Mouse (Mus musculus): ENCODE data around the gene Furin. TPM values are rescaled to one million over a fixed set of nuclear protein-coding genes. Genes with fewer than 3 reads are reported as not detected.
A peak's percentile ranks its signal among the peaks of the same experiment; 100 is the strongest.

Furin gene
- polyA plus RNA-seq, 1 experiment: 56.4 TPM

- peaks cover 63% of the 10 kb centered on the region for H3K4me1 ChIP-seq (replicated peaks; ENCODE audit: control insufficient read depth, insufficient read depth, low read length)
- no peaks in the 10 kb centered on the region for H3K27me3 ChIP-seq (ENCODE audit: control insufficient read depth, insufficient read depth, low read length)
- peak; percentile 56 for DNase-seq
- TF ChIP-seq POLR2A (IDR thresholded peaks at IDR 0.05; ENCODE audit: control insufficient read depth, extremely low read depth, insufficient read depth, low read length, poor library complexity): no peak
- no peak for TF ChIP-seq CTCF (IDR thresholded peaks at IDR 0.05; ENCODE audit: borderline replicate concordance, control insufficient read depth, extremely low read depth, insufficient read depth, low read length, poor library complexity)
- 27% methylated on average over 2 of the region's 2 CpGs for WGBS
- H3K27ac ChIP-seq (ENCODE audit: control insufficient read depth, insufficient read depth, low read length): peak overlapping the region; percentile 70; the same call in 1 of the 2 replicates
- H3K4me3 ChIP-seq (ENCODE audit: control insufficient read depth, insufficient read depth, low read length): no peak overlapping the region
- H3K36me3 ChIP-seq (ENCODE audit: control insufficient read depth, insufficient read depth, low read length): peaks cover 4% of the 10 kb centered on the region; the same call in 1 of the 2 replicates
These were observed 32.6 kb downstream of the Furin start for GRCm38 (mm10) chr7:80372667-80373066.

GRCm38 (mm10) chr7:80372166-80372565, 33.1 kb downstream of the Furin start:
- TF ChIP-seq POLR2A (IDR thresholded peaks at IDR 0.05; ENCODE audit: control insufficient read depth, extremely low read depth, insufficient read depth, low read length, poor library complexity) (no peak), CTCF (IDR thresholded peaks at IDR 0.05; ENCODE audit: borderline replicate concordance, control insufficient read depth, extremely low read depth, insufficient read depth, low read length, poor library complexity) (no peak)
- Histone ChIP-seq H3K27ac (ENCODE audit: control insufficient read depth, insufficient read depth, low read length) (peak overlapping the region; percentile 25; the same call in 1 of the 2 replicates), H3K4me3 (ENCODE audit: control insufficient read depth, insufficient read depth, low read length) (no peak overlapping the region), H3K36me3 (ENCODE audit: control insufficient read depth, insufficient read depth, low read length) (peaks cover 9% of the 10 kb centered on the region), H3K4me1 (replicated peaks; ENCODE audit: control insufficient read depth, insufficient read depth, low read length) (peaks cover 63% of the 10 kb centered on the region), H3K27me3 (ENCODE audit: control insufficient read depth, insufficient read depth, low read length) (no peaks in the 10 kb centered on the region)
- no peak for DNase-seq
- 90% methylated on average over 3 of the region's 3 CpGs for WGBS

GRCm38 (mm10) chr7:80371041-80371751, 34.0 kb downstream of the Furin start, which contains the start of gene Man2a2:
Gene Man2a2 (minus strand): TSS chr7:80371375.
- TF ChIP-seq CTCF (IDR thresholded peaks at IDR 0.05; ENCODE audit: borderline replicate concordance, control insufficient read depth, extremely low read depth, insufficient read depth, low read length, poor library complexity) (peak; percentile 100), POLR2A (IDR thresholded peaks at IDR 0.05; ENCODE audit: control insufficient read depth, extremely low read depth, insufficient read depth, low read length, poor library complexity) (0 out of 2 replicates have a peak, but pooled peaks have one; percentile 34)
- Histone ChIP-seq H3K4me3 (ENCODE audit: control insufficient read depth, insufficient read depth, low read length) (peak within 1 kb of the TSS; percentile 65), H3K27ac (ENCODE audit: control insufficient read depth, insufficient read depth, low read length) (peak within 1 kb of the TSS; percentile 71), H3K27me3 (ENCODE audit: control insufficient read depth, insufficient read depth, low read length) (no peaks in the 10 kb centered on the region), H3K36me3 (ENCODE audit: control insufficient read depth, insufficient read depth, low read length) (peaks cover 16% of the 10 kb centered on the region), H3K4me1 (replicated peaks; ENCODE audit: control insufficient read depth, insufficient read depth, low read length) (peaks cover 59% of the 10 kb centered on the region)
- under 1% methylated on average over 86 of the region's 86 CpGs for whole genome bisulfite sequencing
- DNase-seq: peak; percentile 90

GRCm38 (mm10) chr7:80370649-80371040, 34.6 kb downstream of the Furin start:
- H3K27ac ChIP-seq (ENCODE audit: control insufficient read depth, insufficient read depth, low read length): peak overlapping the region; percentile 71
- peak; percentile 84 for DNase-seq
- H3K36me3 ChIP-seq (ENCODE audit: control insufficient read depth, insufficient read depth, low read length): peaks cover 16% of the 10 kb centered on the region
- no peaks in the 10 kb centered on the region for H3K27me3 ChIP-seq (ENCODE audit: control insufficient read depth, insufficient read depth, low read length)
- H3K4me1 ChIP-seq (replicated peaks; ENCODE audit: control insufficient read depth, insufficient read depth, low read length): peaks cover 55% of the 10 kb centered on the region
- TF ChIP-seq CTCF (IDR thresholded peaks at IDR 0.05; ENCODE audit: borderline replicate concordance, control insufficient read depth, extremely low read depth, insufficient read depth, low read length, poor library complexity): 0 out of 2 replicates have a peak, but pooled peaks have one; percentile 30
- TF ChIP-seq POLR2A (IDR thresholded peaks at IDR 0.05; ENCODE audit: control insufficient read depth, extremely low read depth, insufficient read depth, low read length, poor library complexity): no peak
- under 1% methylated on average over 31 of the region's 31 CpGs for WGBS
- peak overlapping the region; percentile 65 for H3K4me3 ChIP-seq (ENCODE audit: control insufficient read depth, insufficient read depth, low read length)

GRCm38 (mm10) chr7:80369967-80370431, 35.2 kb downstream of the Furin start:
- Histone ChIP-seq H3K4me3 (ENCODE audit: control insufficient read depth, insufficient read depth, low read length) (peak overlapping the region; percentile 65), H3K36me3 (ENCODE audit: control insufficient read depth, insufficient read depth, low read length) (peaks cover 16% of the 10 kb centered on the region), H3K4me1 (replicated peaks; ENCODE audit: control insufficient read depth, insufficient read depth, low read length) (peaks cover 48% of the 10 kb centered on the region), H3K27me3 (ENCODE audit: control insufficient read depth, insufficient read depth, low read length) (no peaks in the 10 kb centered on the region), H3K27ac (ENCODE audit: control insufficient read depth, insufficient read depth, low read length) (peak overlapping the region; percentile 71)
- 2% methylated on average over 4 of the region's 4 CpGs for WGBS
- TF ChIP-seq POLR2A (IDR thresholded peaks at IDR 0.05; ENCODE audit: control insufficient read depth, extremely low read depth, insufficient read depth, low read length, poor library complexity): no peak
- TF ChIP-seq CTCF (IDR thresholded peaks at IDR 0.05; ENCODE audit: borderline replicate concordance, control insufficient read depth, extremely low read depth, insufficient read depth, low read length, poor library complexity): no peak
- DNase-seq: peak; percentile 31

- no peak for DNase-seq
- peaks cover 16% of the 10 kb centered on the region for H3K36me3 ChIP-seq (ENCODE audit: control insufficient read depth, insufficient read depth, low read length)
- no peaks in the 10 kb centered on the region for H3K27me3 ChIP-seq (ENCODE audit: control insufficient read depth, insufficient read depth, low read length)
- H3K27ac ChIP-seq (ENCODE audit: control insufficient read depth, insufficient read depth, low read length): peak overlapping the region; percentile 59
- peaks cover 43% of the 10 kb centered on the region for H3K4me1 ChIP-seq (replicated peaks; ENCODE audit: control insufficient read depth, insufficient read depth, low read length)
- H3K4me3 ChIP-seq (ENCODE audit: control insufficient read depth, insufficient read depth, low read length): peak overlapping the region; percentile 10
- 50% methylated on average over 5 of the region's 5 CpGs for WGBS
- no peak for TF ChIP-seq POLR2A (IDR thresholded peaks at IDR 0.05; ENCODE audit: control insufficient read depth, extremely low read depth, insufficient read depth, low read length, poor library complexity)
- no peak for TF ChIP-seq CTCF (IDR thresholded peaks at IDR 0.05; ENCODE audit: borderline replicate concordance, control insufficient read depth, extremely low read depth, insufficient read depth, low read length, poor library complexity)
These were observed 35.8 kb downstream of the Furin start for GRCm38 (mm10) chr7:80369461-80369860.
